Mouse (Mus musculus): ENCODE results near the gene Zfp449.

GRCm38 (mm10) chrX:56380852-56381251 is 34.7 kb downstream of the Zfp449 start:
- TF ChIP-seq CTCF (IDR thresholded peaks at IDR 0.05; ENCODE audit: borderline replicate concordance, insufficient read depth, low read length), result no peak
- no peak for TF ChIP-seq POLR2A (IDR thresholded peaks at IDR 0.05; ENCODE audit: low read depth, low read length)
